Mouse (Mus musculus) hindbrain, embryonic 12.5 days (tissue): ENCODE data around the gene Gm13285. TPM values are rescaled to one million over a fixed set of nuclear protein-coding genes. Genes with fewer than 3 reads are reported as not detected.

Experiments
- polyA plus RNA-seq: library from polyadenylated mRNA; unstranded; fragments of >200 nt; fragmentation: Nextera tagmentation; extraction: Ambion mirVana; gene quantifications from 2 replicates; pipeline ENCODE4 v1.2.1, GENCODE M21; 2016

The Gm13285 gene
- polyA plus RNA-seq, 1 experiment from 2014 or later = 0.26 TPM

Other genes starting within 250 kb of the Gm13285 start
- gene Ifna15, start 241.4 kb upstream of the Gm13285 start, polyA plus RNA-seq = not detected in 2 replicates
- not detected in 2 replicates for gene Ifna14, start 227.9 kb upstream of the Gm13285 start, polyA plus RNA-seq
- not detected in 2 replicates for gene Ifna9, start 207.3 kb upstream of the Gm13285 start, polyA plus RNA-seq
- gene Ifna12, start 196.3 kb upstream of the Gm13285 start, polyA plus RNA-seq = not detected in 2 replicates
- not detected in 2 replicates for gene C87499, start 165.3 kb upstream of the Gm13285 start, polyA plus RNA-seq
- not detected in 2 replicates for gene Ifna13, start 155.2 kb upstream of the Gm13285 start, polyA plus RNA-seq
- gene Ifna16, start 122.7 kb upstream of the Gm13285 start, polyA plus RNA-seq = not detected in 2 replicates
- not detected in 2 replicates for gene Ifna2, start 115.8 kb upstream of the Gm13285 start, polyA plus RNA-seq
- not detected in 2 replicates for gene Ifnab, start 108.3 kb upstream of the Gm13285 start, polyA plus RNA-seq
- gene Gm26566, start 77.9 kb upstream of the Gm13285 start, polyA plus RNA-seq = 1.4 and 1.9 TPM in 2 replicates
- 144 and 152 TPM in 2 replicates for gene Klhl9, start 77.2 kb upstream of the Gm13285 start, polyA plus RNA-seq
- not detected in 2 replicates for gene Gm13271, start 44.8 kb upstream of the Gm13285 start, polyA plus RNA-seq
- gene Gm13283, start 39.5 kb upstream of the Gm13285 start, polyA plus RNA-seq = 0.31 and 0.39 TPM in 2 replicates
- not detected in 2 replicates for gene Gm13290, start 25.8 kb upstream of the Gm13285 start, polyA plus RNA-seq
- not detected in 2 replicates for gene Gm13289, start 22.7 kb upstream of the Gm13285 start, polyA plus RNA-seq
- not detected in 2 replicates for gene Gm13272, start 19.8 kb upstream of the Gm13285 start, polyA plus RNA-seq
- not detected in 2 replicates for gene Ifnz, start 17.5 kb upstream of the Gm13285 start, polyA plus RNA-seq
- gene Gm13276, start 14.0 kb upstream of the Gm13285 start, polyA plus RNA-seq = 0.62 TPM in 1 of 2 replicates, not detected in the other
- not detected in 2 replicates for gene Gm13277, start 11.0 kb upstream of the Gm13285 start, polyA plus RNA-seq
- not detected in 2 replicates for gene Gm13278, start 8.1 kb upstream of the Gm13285 start, polyA plus RNA-seq
- not detected in 2 replicates for gene Gm13275, start 5.2 kb upstream of the Gm13285 start, polyA plus RNA-seq
- gene Gm13279, start 2.3 kb upstream of the Gm13285 start, polyA plus RNA-seq = not detected in 2 replicates
- not detected in 2 replicates for gene Gm13287, start 3.6 kb downstream of the Gm13285 start, polyA plus RNA-seq
- gene Gm13288, start 5.9 kb downstream of the Gm13285 start, polyA plus RNA-seq = not detected in 2 replicates
- not detected in 2 replicates for gene Ifna7, start 16.6 kb downstream of the Gm13285 start, polyA plus RNA-seq
- not detected in 2 replicates for gene Ifna11, start 20.3 kb downstream of the Gm13285 start, polyA plus RNA-seq
- not detected in 2 replicates for gene Ifna6, start 27.8 kb downstream of the Gm13285 start, polyA plus RNA-seq
- not detected in 2 replicates for gene Ifna5, start 35.9 kb downstream of the Gm13285 start, polyA plus RNA-seq
- gene Ifna4, start 42.2 kb downstream of the Gm13285 start, polyA plus RNA-seq = not detected in 2 replicates
- gene Ifna1, start 50.4 kb downstream of the Gm13285 start, polyA plus RNA-seq = not detected in 2 replicates
- gene Ifne, start 80.5 kb downstream of the Gm13285 start, polyA plus RNA-seq = not detected in 2 replicates